Mouse (Mus musculus): ENCODE measurements at regions not wholly inside any gene's neighbourhood (a gene's known extent, or its start where the extent isn't known, plus 50 kb on each side); places are given as distances from the start of the nearest gene placed in this dataset.

DNA sequence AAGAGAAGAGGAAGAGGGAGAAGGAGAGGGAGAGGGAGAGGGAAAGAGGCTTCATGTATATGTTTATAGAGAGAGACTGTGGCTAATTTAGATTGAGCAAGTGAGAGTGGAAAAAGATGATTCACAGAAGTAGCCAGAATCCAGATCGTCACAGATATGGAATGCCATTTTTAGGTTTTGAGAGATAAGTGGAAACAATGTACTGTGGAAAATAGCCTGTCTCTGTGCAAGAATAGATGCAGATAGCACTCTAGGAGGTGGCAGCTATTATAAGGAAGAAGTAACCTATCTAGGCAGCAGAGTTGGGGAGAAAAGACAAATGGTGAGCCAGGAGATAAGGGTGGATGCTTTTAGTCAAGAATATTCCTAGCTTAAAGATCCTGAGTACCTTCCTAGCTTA lies 536.5 kb downstream of the Otol1 start:
- no peak for TF ChIP-seq CTCF (conservative IDR thresholded peaks at IDR 0.05; ENCODE audit: insufficient read depth, insufficient read length, low read depth, low read length)
- no peak for TF ChIP-seq POLR2A (IDR thresholded peaks at IDR 0.05; ENCODE audit: low read depth, low read length)
